Mouse (Mus musculus) liver, postnatal 0 days (tissue): Measurements from ENCODE around the gene Clcnka. TPM values are rescaled to one million over a fixed set of nuclear protein-coding genes. Genes with fewer than 3 reads are reported as not detected.

Source experiments
- ATAC-seq: fragments of 200-750 bp; cut with Nextera tagmentation; 2 replicates; pipeline ENCODE4 v1.8.0; 2017; ENCODE audit warnings: mild to moderate bottlenecking, moderate library complexity
- DNase-seq: peaks from one replicate; pipeline ENCODE4 v3.0.0-alpha.2; 2016
- H3K27ac ChIP-seq: fragments of 300-500 bp; sonication (generic); 2 replicates; pipeline ENCODE4 v1.5.1; 2014; ENCODE audit warnings: antibody characterized with exemption, moderate library complexity, mild to moderate bottlenecking, low read depth
- H3K27me3 ChIP-seq: fragments of 300-500 bp; sonication (generic); 2 replicates; pipeline ENCODE4 v1.6.1; 2014; ENCODE audit warnings: low read length, control low read depth, mixed read lengths; ENCODE audit not compliant: insufficient read depth
- H3K36me3 ChIP-seq: fragments of 300-500 bp; sonication (generic); replicated peaks from 2 replicates; pipeline ENCODE4 v1.6.1; 2014; ENCODE audit warnings: mild to moderate bottlenecking, control low read depth, low read length, moderate library complexity, mixed read lengths; ENCODE audit not compliant: insufficient read depth
- H3K4me1 ChIP-seq: fragments of 300-500 bp; sonication (generic); 2 replicates; pipeline ENCODE4 v1.6.1; 2014; ENCODE audit warnings: antibody characterized with exemption, mild to moderate bottlenecking, control low read depth; ENCODE audit not compliant: insufficient read depth
- H3K4me2 ChIP-seq: fragments of 300-500 bp; sonication (generic); 2 replicates; pipeline ENCODE4 v1.6.1; 2014; ENCODE audit warnings: low read depth, mild to moderate bottlenecking, low read length, moderate library complexity, mixed read lengths
- H3K4me3 ChIP-seq: fragments of 300-500 bp; sonication (generic); 2 replicates; pipeline ENCODE4 v1.5.1; 2014; ENCODE audit warnings: low read depth, low read length
- H3K9ac ChIP-seq: fragments of 300-500 bp; sonication (generic); replicated peaks from 2 replicates; pipeline ENCODE4 v1.6.1; 2014; ENCODE audit warnings: mild to moderate bottlenecking, moderate library complexity
- H3K9me3 ChIP-seq: fragments of 300-500 bp; sonication (generic); 2 replicates; pipeline ENCODE4 v1.6.1; 2016; ENCODE audit warnings: mild to moderate bottlenecking, control low read depth, low read length, mixed read lengths
- CTCF ChIP-seq: sonication (generic); IDR thresholded peaks from 2 replicates; pipeline ENCODE4 v1.5.1; 2016; ENCODE audit warnings: antibody characterized with exemption, low read depth
- EP300 ChIP-seq: IDR thresholded peaks from 2 replicates; pipeline ENCODE4 v1.6.1; 2016; ENCODE audit warnings: antibody characterized with exemption, low read depth, mild to moderate bottlenecking
- WGBS: fragments of 180-500 bp; shearing (Covaris S2); extraction: QIAGEN DNeasy Blood & Tissue Kit; methylation state at CpG from one replicate; pipeline ENCODE4 v1.1.7; 2014; ENCODE audit not compliant: insufficient replicate concordance; 5-methylcytosine and 5-hydroxymethylcytosine counted together
- polyA plus RNA-seq: library from polyadenylated mRNA; unstranded; fragments of >200 nt; fragmentation: Nextera tagmentation; extraction: Ambion mirVana; gene quantifications from 2 replicates; pipeline ENCODE4 v1.2.1, GENCODE M21; 2015

Clcnka gene
- polyA plus RNA-seq, 1 experiment from 2014 or later: not detected

- Histone ChIP-seq H3K9me3 (no peaks in the 10 kb centered on the region), H3K27ac (no peak within 1 kb of the TSS), H3K4me2 (peak within 1 kb of the TSS; percentile 73), H3K9ac (peak within 1 kb of the TSS; percentile 45; the same call in 1 of the 2 replicates), H3K27me3 (peaks cover 21% of the 10 kb centered on the region), H3K36me3 (no peaks in the 10 kb centered on the region), H3K4me1 (peaks cover 8% of the 10 kb centered on the region; the same call in 1 of the 2 replicates), H3K4me3 (peak within 1 kb of the TSS; percentile 48)
- 2% methylated on average over 44 of the region's 71 CpGs for WGBS
- DNase-seq (peak; percentile 50), ATAC-seq (0 out of 2 replicates have a peak, but pooled peaks have one; percentile 21)
- TF ChIP-seq CTCF: no peak
- TF ChIP-seq EP300: no peak
Observed at GRCm38 (mm10) chr4:141367997-141368791, 30.3 kb downstream of the Clcnka start, which contains the start of gene Fam131c. Gene Fam131c (plus strand): TSS chr4:141368220.

DNA sequence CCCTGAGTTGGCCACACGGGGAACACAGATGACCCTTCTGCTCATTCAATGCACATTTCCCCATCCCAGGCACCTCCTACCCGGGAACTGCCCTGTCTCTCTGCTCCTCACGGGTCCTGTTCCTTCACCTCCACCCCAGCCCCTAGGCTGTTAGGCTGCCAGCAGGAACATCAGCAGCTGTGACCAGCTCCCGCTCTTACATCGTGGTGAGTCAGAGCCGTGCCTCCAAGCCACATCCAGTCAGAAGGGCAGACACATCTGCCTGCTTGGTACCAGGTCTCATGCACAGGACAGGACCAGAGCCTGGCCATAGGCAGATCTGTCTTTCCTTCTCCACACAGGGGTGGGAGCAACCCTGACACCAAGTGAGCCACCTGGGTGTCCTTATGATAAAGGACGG lies 32.6 kb downstream of the Clcnka start:
- Histone ChIP-seq H3K4me2 (no peak overlapping the region), H3K27me3 (peaks cover 21% of the 10 kb centered on the region), H3K27ac (no peak overlapping the region), H3K9me3 (no peaks in the 10 kb centered on the region), H3K9ac (no peak overlapping the region), H3K36me3 (no peaks in the 10 kb centered on the region), H3K4me1 (peaks cover 8% of the 10 kb centered on the region; the same call in 1 of the 2 replicates), H3K4me3 (no peak overlapping the region)
- ATAC-seq (no peak), DNase-seq (no peak)
- WGBS: 50% methylated on average over 6 of the region's 7 CpGs
- no peak for TF ChIP-seq EP300
- no peak for TF ChIP-seq CTCF

- H3K4me1 ChIP-seq: peaks cover 8% of the 10 kb centered on the region; the same call in 1 of the 2 replicates
- WGBS: 58% methylated on average over 8 of the region's 8 CpGs
- ATAC-seq: no peak
- no peak overlapping the region for H3K9ac ChIP-seq
- TF ChIP-seq CTCF: no peak
- H3K4me3 ChIP-seq: no peak overlapping the region
- no peaks in the 10 kb centered on the region for H3K36me3 ChIP-seq
- no peak for DNase-seq
- no peak overlapping the region for H3K4me2 ChIP-seq
- no peak overlapping the region for H3K27ac ChIP-seq
- no peaks in the 10 kb centered on the region for H3K9me3 ChIP-seq
- peaks cover 21% of the 10 kb centered on the region for H3K27me3 ChIP-seq
Observed at GRCm38 (mm10) chr4:141365126-141365525, 33.4 kb downstream of the Clcnka start.

DNA sequence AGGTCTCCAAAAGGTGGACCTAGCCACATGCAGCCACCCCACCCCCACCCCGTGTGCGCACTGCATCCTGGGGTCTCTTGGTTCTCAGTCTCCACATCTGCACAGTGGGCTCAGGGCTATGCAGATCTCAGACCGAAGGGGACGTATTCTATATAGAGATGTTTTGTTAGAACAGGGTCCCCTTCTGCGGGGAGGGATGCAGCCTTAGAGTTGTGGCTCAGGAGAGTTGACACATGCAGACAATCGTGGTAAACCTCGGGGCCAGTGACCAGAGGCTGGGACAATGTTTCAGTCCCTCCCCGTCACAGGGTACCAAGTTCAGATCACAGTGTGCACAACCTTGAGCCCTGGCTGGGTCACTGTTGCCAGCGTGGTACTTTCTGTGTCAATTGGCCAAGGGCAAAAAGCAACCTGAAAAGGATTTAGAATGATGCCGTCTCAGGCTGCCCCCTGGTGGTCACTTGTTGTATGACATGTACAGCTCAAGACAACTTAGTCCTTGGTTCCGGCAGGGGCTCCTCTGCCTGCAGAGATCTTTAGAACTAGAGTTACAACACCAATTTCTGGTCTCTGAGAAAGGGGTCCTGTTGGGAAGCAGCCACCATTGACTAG lies 35.5 kb downstream of the Clcnka start:
- WGBS: 24% methylated on average over 11 of the region's 11 CpGs
- Histone ChIP-seq H3K4me1 (peaks cover 5% of the 10 kb centered on the region; the same call in 1 of the 2 replicates), H3K9me3 (no peaks in the 10 kb centered on the region), H3K4me2 (no peak overlapping the region), H3K36me3 (no peaks in the 10 kb centered on the region), H3K9ac (no peak overlapping the region), H3K27ac (peak overlapping the region; percentile 44; the same call in 1 of the 2 replicates), H3K4me3 (no peak overlapping the region), H3K27me3 (peaks cover 12% of the 10 kb centered on the region)
- ATAC-seq: peak; percentile 89
- DNase-seq: peak; percentile 90
- TF ChIP-seq CTCF (peak; percentile 92), EP300 (peak; percentile 88)

- TF ChIP-seq CTCF (peak; percentile 72), EP300 (no peak)
- Histone ChIP-seq H3K36me3 (no peaks in the 10 kb centered on the region), H3K9me3 (peaks cover 4% of the 10 kb centered on the region), H3K4me2 (no peak overlapping the region), H3K9ac (no peak overlapping the region), H3K4me1 (no peaks in the 10 kb centered on the region; the same call in 1 of the 2 replicates), H3K4me3 (no peak overlapping the region), H3K27ac (no peak overlapping the region), H3K27me3 (no peaks in the 10 kb centered on the region)
- DNase-seq (peak; percentile 61), ATAC-seq (no peak)
- WGBS: 37% methylated on average over 7 of the region's 7 CpGs
Observed at GRCm38 (mm10) chr4:141360846-141361245, 37.7 kb downstream of the Clcnka start.

GRCm38 (mm10) chr4:141359222-141359621 lies 39.3 kb downstream of the Clcnka start:
- no peaks in the 10 kb centered on the region; the same call in 1 of the 2 replicates for H3K4me1 ChIP-seq
- DNase-seq (no peak), ATAC-seq (no peak)
- peaks cover 4% of the 10 kb centered on the region for H3K9me3 ChIP-seq
- H3K9ac ChIP-seq: no peak overlapping the region
- 87% methylated on average over 6 of the region's 6 CpGs for WGBS
- H3K4me2 ChIP-seq: no peak overlapping the region
- H3K4me3 ChIP-seq: no peak overlapping the region
- H3K36me3 ChIP-seq: no peaks in the 10 kb centered on the region
- H3K27ac ChIP-seq: no peak overlapping the region
- no peak for TF ChIP-seq CTCF
- H3K27me3 ChIP-seq: no peaks in the 10 kb centered on the region
